Mouse (Mus musculus) midbrain, embryonic 13.5 days (tissue): ENCODE measurements around the gene Trio. TPM values are rescaled to one million over a fixed set of nuclear protein-coding genes. Genes with fewer than 3 reads are reported as not detected.

ENCODE experiments used
- ATAC-seq: fragments of 200-750 bp; cut with Nextera tagmentation; 2 replicates; pipeline ENCODE4 v1.8.0; 2017; ENCODE audit warnings: mild to moderate bottlenecking, moderate TSS enrichment, moderate library complexity
- H3K27ac ChIP-seq: fragments of 300-500 bp; sonication (generic); 2 replicates; pipeline ENCODE4 v1.5.1; 2015; ENCODE audit warnings: inconsistent platforms, mild to moderate bottlenecking, moderate library complexity
- H3K27me3 ChIP-seq: fragments of 300-500 bp; sonication (generic); 2 replicates; pipeline ENCODE4 v1.6.1; 2015; ENCODE audit warnings: mild to moderate bottlenecking, inconsistent platforms
- H3K36me3 ChIP-seq: fragments of 300-500 bp; sonication (generic); 2 replicates; pipeline ENCODE4 v1.6.1; 2015; ENCODE audit warnings: mild to moderate bottlenecking, inconsistent platforms
- H3K4me1 ChIP-seq: fragments of 300-500 bp; sonication (generic); replicated peaks from 2 replicates; pipeline ENCODE4 v1.6.1; 2015; ENCODE audit warnings: inconsistent platforms
- H3K4me2 ChIP-seq: fragments of 300-500 bp; sonication (generic); replicated peaks from 2 replicates; pipeline ENCODE4 v1.6.1; 2015; ENCODE audit warnings: moderate library complexity, mild to moderate bottlenecking, inconsistent platforms
- H3K4me3 ChIP-seq: fragments of 300-500 bp; sonication (generic); replicated peaks from 2 replicates; pipeline ENCODE4 v1.5.1; 2015; ENCODE audit warnings: mild to moderate bottlenecking, inconsistent platforms
- H3K9ac ChIP-seq: fragments of 300-500 bp; sonication (generic); replicated peaks from 2 replicates; pipeline ENCODE4 v1.6.1; 2015; ENCODE audit warnings: mild to moderate bottlenecking, inconsistent platforms
- H3K9me3 ChIP-seq: fragments of 300-500 bp; sonication (generic); 2 replicates; pipeline ENCODE4 v1.6.1; 2016; ENCODE audit warnings: mild to moderate bottlenecking, inconsistent platforms
- WGBS: fragments of 180-500 bp; shearing (Covaris S2); methylation state at CpG from one replicate; pipeline ENCODE4 v1.1.7; 2015; 5-methylcytosine and 5-hydroxymethylcytosine counted together
- polyA plus RNA-seq: library from polyadenylated mRNA; unstranded; fragments of >200 nt; fragmentation: Nextera tagmentation; extraction: Ambion mirVana; gene quantifications from 2 replicates; pipeline ENCODE4 v1.2.1, GENCODE M21; 2015

Gene Trio
- polyA plus RNA-seq, 1 experiment from 2014 or later = 37.9 TPM

DNA sequence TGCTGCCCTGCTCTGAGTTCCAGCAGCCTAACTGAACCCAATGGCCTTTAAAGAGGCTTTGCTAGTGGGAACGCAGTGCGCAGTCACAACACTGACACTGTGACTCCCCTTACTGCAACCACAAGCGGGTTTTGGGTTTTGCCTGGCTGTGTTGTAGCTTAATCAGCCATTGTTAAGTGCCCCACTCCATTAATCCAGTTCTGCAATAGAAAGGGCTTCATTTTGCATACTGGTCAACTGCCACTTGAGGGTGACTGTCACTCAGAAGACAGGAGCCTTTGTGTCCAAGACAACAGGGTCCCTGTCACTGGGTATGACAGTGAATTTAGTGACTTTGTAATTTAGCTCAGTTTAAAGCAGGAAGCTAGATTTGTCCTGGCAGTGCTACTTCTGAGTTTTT lies 23.1 kb downstream of the Trio start:
- H3K4me1 ChIP-seq = peaks cover 80% of the 10 kb centered on the region
- H3K4me3 ChIP-seq = no peak overlapping the region
- no peak overlapping the region for H3K9ac ChIP-seq
- no peaks in the 10 kb centered on the region for H3K9me3 ChIP-seq
- H3K27me3 ChIP-seq = 0 out of 2 replicates have a peak, but pooled peaks cover 4% of the 10 kb centered on the region
- 13% methylated on average over 3 of the region's 3 CpGs for WGBS
- ATAC-seq = 0 out of 2 replicates have a peak, but pooled peaks have one; percentile 29
- H3K36me3 ChIP-seq = no peaks in the 10 kb centered on the region
- H3K4me2 ChIP-seq = no peak overlapping the region
- no peak overlapping the region for H3K27ac ChIP-seq

DNA sequence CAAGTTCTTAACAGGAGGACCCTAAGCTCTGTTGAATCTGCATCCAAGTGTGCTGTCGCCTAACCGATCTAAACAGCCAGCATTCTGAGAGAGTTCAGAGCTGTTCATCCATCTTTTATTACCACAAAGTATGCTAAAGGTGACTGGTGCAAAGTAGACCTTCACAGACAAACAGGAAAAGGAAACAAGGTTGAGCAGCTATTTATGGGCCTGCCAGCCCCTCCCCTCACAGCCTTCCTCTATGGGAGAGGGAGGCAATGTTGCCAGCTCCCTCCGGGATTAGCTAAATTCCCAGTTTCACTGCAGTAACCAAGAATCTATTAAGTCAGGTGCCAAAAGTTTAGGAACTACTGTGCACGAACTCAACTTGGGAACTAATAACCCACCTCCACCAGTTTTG lies 24.3 kb downstream of the Trio start:
- no peak for ATAC-seq
- no peak overlapping the region for H3K4me2 ChIP-seq
- 0 out of 2 replicates have a peak, but pooled peaks cover 2% of the 10 kb centered on the region for H3K36me3 ChIP-seq
- no peak overlapping the region for H3K4me3 ChIP-seq
- no peak overlapping the region for H3K27ac ChIP-seq
- peaks cover 82% of the 10 kb centered on the region for H3K4me1 ChIP-seq
- WGBS = 43% methylated on average over 4 of the region's 4 CpGs
- H3K9ac ChIP-seq = no peak overlapping the region
- 0 out of 2 replicates have a peak, but pooled peaks cover 4% of the 10 kb centered on the region for H3K27me3 ChIP-seq
- no peaks in the 10 kb centered on the region for H3K9me3 ChIP-seq

DNA sequence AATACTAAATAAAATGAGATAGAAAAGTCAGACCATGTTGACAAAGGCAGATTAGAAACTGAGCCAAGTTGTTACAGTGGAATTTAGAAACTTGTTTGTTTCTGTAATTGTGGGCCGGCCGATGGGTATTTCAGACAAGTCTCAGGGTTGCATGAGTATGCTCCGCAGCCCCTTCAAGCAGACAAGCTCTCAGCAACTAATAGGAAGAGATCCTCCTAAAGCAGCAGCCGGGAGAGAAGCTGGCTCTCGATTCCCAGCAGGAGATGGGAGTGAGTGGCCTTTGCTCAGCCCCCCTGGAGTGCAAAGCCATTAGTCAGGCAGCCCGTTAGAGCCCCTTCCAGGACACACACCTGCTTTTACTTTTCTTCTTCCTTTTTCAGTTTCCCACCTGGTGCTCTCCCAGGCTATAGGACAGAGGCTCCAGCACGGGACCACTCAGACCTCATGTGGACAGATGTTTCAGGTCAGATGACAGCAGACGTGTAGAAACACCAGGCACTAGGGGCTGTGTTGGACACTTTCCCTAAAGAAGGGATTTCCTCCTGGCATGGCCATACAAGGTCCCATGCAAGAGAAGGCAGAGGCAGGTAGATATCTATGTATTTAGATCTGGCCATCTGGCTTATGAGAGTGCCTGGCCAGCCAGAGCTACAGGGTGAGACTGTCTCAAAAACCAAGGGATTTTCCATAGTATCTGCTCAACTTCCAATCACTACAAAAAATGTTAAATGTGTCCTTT lies 26.9 kb downstream of the Trio start:
- Histone ChIP-seq H3K4me2 (no peak overlapping the region), H3K4me1 (peaks cover 92% of the 10 kb centered on the region), H3K9me3 (no peaks in the 10 kb centered on the region), H3K4me3 (no peak overlapping the region), H3K9ac (0 out of 2 replicates have a peak overlapping the region, but pooled peaks have one; percentile 10), H3K27ac (no peak overlapping the region), H3K36me3 (peaks cover 4% of the 10 kb centered on the region; the same call in 1 of the 2 replicates), H3K27me3 (0 out of 2 replicates have a peak, but pooled peaks cover 4% of the 10 kb centered on the region)
- 17% methylated on average over 8 of the region's 8 CpGs for WGBS
- ATAC-seq = no peak

DNA sequence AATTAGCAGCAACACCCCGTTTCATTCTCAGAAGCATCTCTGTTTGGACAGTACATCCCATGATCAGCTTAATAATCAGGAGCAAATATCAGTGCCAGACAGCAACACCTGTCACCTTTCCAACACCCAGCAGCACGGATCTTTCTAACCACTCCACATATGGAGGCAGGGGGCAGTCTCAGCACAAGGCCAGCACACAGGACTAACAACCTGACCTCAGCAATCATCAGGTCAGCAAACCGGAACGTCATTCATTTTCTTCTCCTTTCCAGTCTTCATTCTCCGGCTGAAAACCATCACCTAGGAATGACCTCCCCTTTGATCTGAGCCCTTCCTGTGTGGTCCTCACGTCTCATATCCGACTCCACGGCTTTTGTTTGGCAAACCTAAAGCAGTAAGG lies 27.7 kb downstream of the Trio start:
- Histone ChIP-seq H3K4me3 (no peak overlapping the region), H3K27ac (no peak overlapping the region), H3K27me3 (0 out of 2 replicates have a peak, but pooled peaks cover 4% of the 10 kb centered on the region), H3K9ac (no peak overlapping the region), H3K4me1 (peaks cover 93% of the 10 kb centered on the region), H3K36me3 (peaks cover 4% of the 10 kb centered on the region; the same call in 1 of the 2 replicates), H3K9me3 (no peaks in the 10 kb centered on the region), H3K4me2 (no peak overlapping the region)
- WGBS = 7% methylated on average over 8 of the region's 8 CpGs
- peak; percentile 12; the same call in 1 of the 2 replicates for ATAC-seq

DNA sequence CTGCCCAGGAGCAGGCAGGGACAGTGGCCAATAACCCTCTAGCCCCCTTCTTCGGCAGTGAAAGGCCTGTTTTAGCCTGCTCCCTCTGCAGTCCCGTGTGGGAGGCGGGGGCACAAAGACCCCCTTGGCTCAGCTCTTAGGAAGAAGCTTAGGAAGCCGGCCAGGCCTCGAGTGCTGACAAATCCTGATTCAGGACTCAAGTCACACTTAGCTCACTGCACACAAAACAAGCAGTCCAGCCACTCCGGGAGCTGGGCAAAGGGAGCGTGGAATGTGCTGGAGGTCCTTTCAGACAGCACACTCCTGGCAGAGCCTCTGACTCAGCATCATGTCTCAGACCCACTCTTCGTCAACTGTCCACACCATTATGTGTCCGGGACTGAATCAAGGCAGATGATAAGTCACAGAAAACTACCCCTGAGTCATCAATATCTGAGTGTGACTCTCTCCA lies 28.2 kb downstream of the Trio start:
- no peak overlapping the region for H3K9ac ChIP-seq
- no peaks in the 10 kb centered on the region for H3K9me3 ChIP-seq
- ATAC-seq = peak; percentile 74
- WGBS = 15% methylated on average over 9 of the region's 9 CpGs
- 0 out of 2 replicates have a peak, but pooled peaks cover 4% of the 10 kb centered on the region for H3K27me3 ChIP-seq
- peaks cover 4% of the 10 kb centered on the region; the same call in 1 of the 2 replicates for H3K36me3 ChIP-seq
- no peak overlapping the region for H3K27ac ChIP-seq
- no peak overlapping the region for H3K4me3 ChIP-seq
- no peak overlapping the region for H3K4me2 ChIP-seq
- peaks cover 93% of the 10 kb centered on the region for H3K4me1 ChIP-seq

DNA sequence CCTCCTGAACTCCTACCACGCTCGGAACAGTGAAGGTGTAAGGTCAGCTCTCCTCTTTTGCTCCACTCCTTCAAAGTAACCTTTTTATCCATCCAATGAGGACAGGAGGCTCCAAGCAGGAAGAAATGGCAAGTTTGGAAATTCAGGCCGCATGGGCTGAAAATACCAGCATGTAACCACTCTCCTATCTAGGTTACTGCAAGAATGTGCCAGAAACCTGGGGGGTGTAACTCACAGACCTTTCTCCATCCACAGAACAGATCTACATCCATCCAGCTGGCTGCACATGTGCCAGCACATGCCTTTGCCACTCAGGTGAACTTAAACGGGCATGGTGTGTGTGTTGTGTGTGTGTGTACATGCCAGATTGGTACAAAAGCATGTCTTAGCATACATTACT lies 28.9 kb downstream of the Trio start:
- WGBS = 83% methylated on average over 4 of the region's 4 CpGs
- Histone ChIP-seq H3K4me1 (peaks cover 93% of the 10 kb centered on the region), H3K9ac (no peak overlapping the region), H3K9me3 (no peaks in the 10 kb centered on the region), H3K27ac (no peak overlapping the region), H3K4me3 (no peak overlapping the region), H3K27me3 (0 out of 2 replicates have a peak, but pooled peaks cover 4% of the 10 kb centered on the region), H3K36me3 (peaks cover 4% of the 10 kb centered on the region; the same call in 1 of the 2 replicates), H3K4me2 (no peak overlapping the region)
- ATAC-seq = peak; percentile 38; the same call in 1 of the 2 replicates

DNA sequence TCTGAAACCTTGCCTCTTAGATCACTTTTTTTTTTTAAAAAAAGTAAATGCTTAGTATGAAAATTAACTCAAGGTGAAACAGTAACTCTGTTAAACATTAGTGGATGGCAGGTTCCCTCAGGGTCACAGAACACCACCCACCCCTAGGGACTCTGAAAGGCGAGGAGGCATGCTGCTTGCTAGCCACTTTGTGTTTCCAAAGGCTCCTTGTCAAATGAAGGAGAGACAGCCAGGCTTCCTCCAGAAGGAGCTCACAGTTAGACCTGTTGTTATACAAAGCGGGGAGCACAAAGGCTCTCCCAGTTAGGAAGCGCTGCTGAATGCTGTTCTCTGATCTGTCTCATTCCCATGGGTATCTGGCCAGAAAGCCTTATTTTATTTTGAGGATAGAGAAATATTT lies 30.2 kb downstream of the Trio start:
- 6% methylated on average over 3 of the region's 3 CpGs for WGBS
- Histone ChIP-seq H3K4me1 (peaks cover 80% of the 10 kb centered on the region), H3K9me3 (no peaks in the 10 kb centered on the region), H3K27me3 (no peaks in the 10 kb centered on the region), H3K4me3 (no peak overlapping the region), H3K4me2 (no peak overlapping the region), H3K9ac (no peak overlapping the region), H3K36me3 (peaks cover 4% of the 10 kb centered on the region; the same call in 1 of the 2 replicates), H3K27ac (no peak overlapping the region)
- no peak for ATAC-seq

DNA sequence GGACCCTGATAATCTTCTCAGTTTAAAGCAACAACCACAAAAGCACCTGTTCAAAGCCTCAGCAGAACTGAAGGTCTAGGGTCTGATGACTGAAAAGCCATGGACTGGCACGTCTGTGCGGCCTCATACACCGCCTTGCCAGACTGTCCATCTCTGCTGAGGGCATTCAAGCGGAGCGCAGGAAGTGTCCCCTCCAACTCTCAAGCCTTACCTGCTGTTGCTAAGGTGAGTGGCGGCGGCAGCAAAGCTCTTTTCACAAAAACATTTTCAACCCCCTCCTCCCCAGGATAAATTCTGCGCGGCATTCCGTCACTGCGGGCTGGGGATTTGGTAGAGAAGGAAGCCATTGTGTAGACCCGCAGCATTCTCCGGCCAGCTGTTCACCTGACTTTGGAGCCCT lies 30.8 kb downstream of the Trio start:
- H3K27me3 ChIP-seq = no peaks in the 10 kb centered on the region
- no peak overlapping the region for H3K27ac ChIP-seq
- ATAC-seq = no peak
- H3K36me3 ChIP-seq = peaks cover 4% of the 10 kb centered on the region; the same call in 1 of the 2 replicates
- no peak overlapping the region for H3K9ac ChIP-seq
- WGBS = 25% methylated on average over 13 of the region's 13 CpGs
- no peak overlapping the region for H3K4me3 ChIP-seq
- no peak overlapping the region; the same call in 1 of the 2 replicates for H3K4me2 ChIP-seq
- no peaks in the 10 kb centered on the region for H3K9me3 ChIP-seq
- H3K4me1 ChIP-seq = peaks cover 83% of the 10 kb centered on the region

DNA sequence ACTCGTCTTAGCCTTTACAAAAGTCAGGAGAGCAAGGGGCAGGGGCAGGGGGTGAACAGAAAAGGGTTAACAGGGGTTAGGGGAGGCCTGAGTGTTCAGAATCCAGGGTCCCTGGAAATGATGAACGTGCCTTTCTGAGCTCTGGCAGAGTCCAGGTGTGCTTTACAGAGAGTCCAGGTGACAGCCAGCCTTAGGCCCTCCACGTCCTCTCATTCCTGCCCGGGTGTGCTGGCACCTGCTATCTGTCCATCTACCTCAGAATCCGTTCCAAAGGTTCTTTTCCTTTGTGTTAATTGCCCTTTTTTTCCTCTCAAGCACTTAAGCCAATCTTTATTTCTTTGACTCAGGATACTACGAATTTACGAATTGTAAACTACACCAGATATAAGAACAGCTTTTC lies 32.1 kb downstream of the Trio start:
- H3K9me3 ChIP-seq = no peaks in the 10 kb centered on the region
- no peak overlapping the region for H3K9ac ChIP-seq
- no peak overlapping the region for H3K4me2 ChIP-seq
- WGBS = 71% methylated on average over 7 of the region's 7 CpGs
- H3K4me1 ChIP-seq = peaks cover 82% of the 10 kb centered on the region
- no peak for ATAC-seq
- no peak overlapping the region for H3K27ac ChIP-seq
- peaks cover 4% of the 10 kb centered on the region; the same call in 1 of the 2 replicates for H3K36me3 ChIP-seq
- no peaks in the 10 kb centered on the region for H3K27me3 ChIP-seq
- no peak overlapping the region for H3K4me3 ChIP-seq

DNA sequence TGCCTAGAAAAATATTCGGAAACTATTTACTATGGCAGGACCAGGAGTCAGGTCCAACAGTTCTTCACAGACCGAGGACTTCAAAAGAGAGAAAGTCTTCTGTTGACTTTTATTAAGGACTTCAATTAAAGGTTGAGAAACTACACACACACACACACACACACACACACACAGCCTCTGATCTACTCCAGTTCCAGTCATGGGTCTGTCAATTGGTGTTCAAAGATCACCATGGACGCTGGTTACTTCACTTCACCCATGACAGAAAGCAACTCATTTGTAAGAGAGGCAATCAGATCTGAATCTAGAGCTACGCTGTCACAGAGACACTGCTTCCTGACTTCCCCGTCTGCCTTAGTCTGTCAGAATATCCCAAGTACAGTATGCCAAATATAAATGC lies 33.1 kb downstream of the Trio start:
- Histone ChIP-seq H3K36me3 (peaks cover 4% of the 10 kb centered on the region; the same call in 1 of the 2 replicates), H3K9ac (no peak overlapping the region), H3K27me3 (no peaks in the 10 kb centered on the region), H3K4me3 (no peak overlapping the region), H3K4me1 (peaks cover 82% of the 10 kb centered on the region), H3K9me3 (no peaks in the 10 kb centered on the region), H3K27ac (no peak overlapping the region), H3K4me2 (no peak overlapping the region)
- no peak for ATAC-seq
- WGBS = 75% methylated on average over 5 of the region's 5 CpGs

DNA sequence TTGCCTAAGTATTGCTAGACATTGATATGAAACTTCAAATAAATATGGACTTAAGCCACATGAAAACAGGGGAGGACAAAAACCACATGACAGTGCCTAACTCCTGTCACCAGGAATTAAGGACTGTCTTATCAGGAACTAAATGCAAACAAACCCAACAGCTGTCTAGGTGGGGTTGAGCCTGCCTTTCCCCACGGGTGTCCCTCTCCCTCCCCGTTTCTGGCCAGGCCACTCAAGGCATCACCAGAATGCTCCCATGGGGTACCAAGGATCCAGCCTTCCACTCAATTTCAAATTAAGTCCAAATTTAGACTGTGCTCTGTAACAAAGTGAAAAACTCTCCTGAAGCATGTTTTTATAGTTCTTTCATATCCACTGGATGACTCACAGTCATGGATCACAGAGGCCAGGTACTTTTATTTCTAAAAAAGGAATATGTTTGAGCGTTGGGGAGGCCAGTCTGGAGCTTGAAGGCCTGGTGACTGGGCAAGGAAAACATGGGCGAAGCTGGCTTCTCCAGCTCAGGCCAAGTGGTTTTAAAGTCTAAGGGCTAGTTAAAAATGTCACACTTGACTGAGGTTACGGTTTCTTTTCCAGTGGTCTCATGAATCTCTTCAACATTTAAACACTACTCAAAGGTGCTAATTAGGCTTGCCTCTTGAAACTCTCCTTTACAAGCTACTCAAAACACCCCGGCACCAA lies 33.6 kb downstream of the Trio start:
- ATAC-seq = no peak
- no peaks in the 10 kb centered on the region for H3K9me3 ChIP-seq
- peaks cover 82% of the 10 kb centered on the region for H3K4me1 ChIP-seq
- H3K9ac ChIP-seq = no peak overlapping the region
- H3K27ac ChIP-seq = no peak overlapping the region
- H3K4me3 ChIP-seq = no peak overlapping the region
- no peaks in the 10 kb centered on the region for H3K27me3 ChIP-seq
- WGBS = 78% methylated on average over 6 of the region's 6 CpGs
- H3K4me2 ChIP-seq = no peak overlapping the region
- H3K36me3 ChIP-seq = peaks cover 4% of the 10 kb centered on the region; the same call in 1 of the 2 replicates
